Mouse (Mus musculus) T-helper 2 cell (primary cell): ENCODE results near the gene Agfg2.

Experiments
- in situ Hi-C: fragments of 300-600 bp; cut with MboI, MseI; formaldehyde crosslinking; loops from one replicate; pipeline ENCODE4 v1.15.1; 2025; ENCODE audit warnings: high pct_unique_total_duplicates

Agfg2 gene

GRCm38 (mm10) chr5:137683388-137684293 is 885 bp downstream of the Agfg2 start:
- in situ Hi-C loops = no loop called here

GRCm38 (mm10) chr5:137682526-137682925 is 2.0 kb downstream of the Agfg2 start:
- in situ Hi-C loops = no loop called here

- in situ Hi-C loops = no loop called here
Observed at GRCm38 (mm10) chr5:137679726-137680125, 4.8 kb downstream of the Agfg2 start.

GRCm38 (mm10) chr5:137678736-137679135 is 5.8 kb downstream of the Agfg2 start:
- in situ Hi-C loops = no loop called here

- in situ Hi-C loops = no loop called here
Observed at GRCm38 (mm10) chr5:137677859-137678258, 6.7 kb downstream of the Agfg2 start.

- in situ Hi-C loops = no loop called here
Observed at GRCm38 (mm10) chr5:137674786-137675185, 9.7 kb downstream of the Agfg2 start.

GRCm38 (mm10) chr5:137673015-137673414 is 11.5 kb downstream of the Agfg2 start:
- in situ Hi-C loops = no loop called here

GRCm38 (mm10) chr5:137672361-137672760 is 12.2 kb downstream of the Agfg2 start:
- in situ Hi-C loops = no loop called here

- in situ Hi-C loops = no loop called here
Observed at GRCm38 (mm10) chr5:137671443-137672240, 12.9 kb downstream of the Agfg2 start.

- in situ Hi-C loops = no loop called here
Observed at GRCm38 (mm10) chr5:137670240-137670639, 14.3 kb downstream of the Agfg2 start.

GRCm38 (mm10) chr5:137668971-137669370 is 15.6 kb downstream of the Agfg2 start:
- in situ Hi-C loops = no loop called here

- in situ Hi-C loops = no loop called here
Observed at GRCm38 (mm10) chr5:137663057-137663456, 21.5 kb downstream of the Agfg2 start.

GRCm38 (mm10) chr5:137660064-137660688 is 24.4 kb downstream of the Agfg2 start:
- in situ Hi-C loops = no loop called here

GRCm38 (mm10) chr5:137656977-137657376 is 27.5 kb downstream of the Agfg2 start:
- in situ Hi-C loops = no loop called here

GRCm38 (mm10) chr5:137654746-137655145 is 29.8 kb downstream of the Agfg2 start:
- in situ Hi-C loops = loop anchor here (5.0 kb wide), 1 partner anchor 108 kb away; no protein-coding TSS in a partner anchor

GRCm38 (mm10) chr5:137653366-137653765 is 31.2 kb downstream of the Agfg2 start:
- in situ Hi-C loops = loop anchor here (5.0 kb wide), 1 partner anchor 109 kb away; no protein-coding TSS in a partner anchor

- in situ Hi-C loops = loop anchor here (5.0 kb wide), 1 partner anchor 110 kb away; no protein-coding TSS in a partner anchor
Observed at GRCm38 (mm10) chr5:137652474-137652873, 32.1 kb downstream of the Agfg2 start.

GRCm38 (mm10) chr5:137649669-137650571 is 34.6 kb downstream of the Agfg2 start:
- in situ Hi-C loops = loop anchor here (5.0 kb wide), 1 partner anchor 112 kb away; no protein-coding TSS in a partner anchor

- in situ Hi-C loops = no loop called here
Observed at GRCm38 (mm10) chr5:137649251-137649650, 35.3 kb downstream of the Agfg2 start.

GRCm38 (mm10) chr5:137647827-137648601 is 36.5 kb downstream of the Agfg2 start:
- in situ Hi-C loops = no loop called here
